Mouse (Mus musculus) thymus, adult 2 months (tissue): ENCODE results near the gene Tmtc1. TPM values are rescaled to one million over a fixed set of nuclear protein-coding genes. Genes with fewer than 3 reads are reported as not detected.

ENCODE experiments used
- DNase-seq: peaks from one replicate; pipeline ENCODE4 v3.0.0; 2021
- H3K27ac ChIP-seq: fragments of 200-500 bp; 2 replicates; pipeline ENCODE4 v1.5.1; 2012; ENCODE audit warnings: low read length, control low read depth; ENCODE audit not compliant: control insufficient read depth, insufficient read depth
- H3K27me3 ChIP-seq: fragments of 200-500 bp; 2 replicates; pipeline ENCODE4 v1.6.1; 2012; ENCODE audit warnings: mild to moderate bottlenecking, low read length, moderate library complexity, mixed read lengths; ENCODE audit not compliant: control insufficient read depth, insufficient read depth
- H3K36me3 ChIP-seq: fragments of 200-500 bp; 2 replicates; pipeline ENCODE4 v1.6.1; 2012; ENCODE audit warnings: mild to moderate bottlenecking, low read length, moderate library complexity; ENCODE audit not compliant: control insufficient read depth, insufficient read depth
- H3K4me1 ChIP-seq: fragments of 200-500 bp; replicated peaks from 2 replicates; pipeline ENCODE4 v1.6.1; 2012; ENCODE audit warnings: low read length; ENCODE audit not compliant: control insufficient read depth, insufficient read depth
- H3K4me3 ChIP-seq: fragments of 200-500 bp; 2 replicates; pipeline ENCODE4 v1.5.1; 2012; ENCODE audit warnings: mild to moderate bottlenecking, low read length, control low read depth, moderate library complexity; ENCODE audit not compliant: control insufficient read depth, insufficient read depth
- CTCF ChIP-seq: fragments of 200-500 bp; IDR thresholded peaks from 2 replicates; pipeline ENCODE4 v1.5.1; 2012; ENCODE audit warnings: mild to moderate bottlenecking, control low read depth, low read length, moderate library complexity, borderline replicate concordance; ENCODE audit not compliant: control insufficient read depth, poor library complexity, insufficient read depth; ENCODE audit errors: extremely low read depth
- POLR2A ChIP-seq: fragments of 200-500 bp; IDR thresholded peaks from 2 replicates; pipeline ENCODE4 v1.6.1; 2012; ENCODE audit warnings: mild to moderate bottlenecking, low read length, control low read depth, moderate library complexity; ENCODE audit not compliant: control insufficient read depth, poor library complexity, insufficient read depth; ENCODE audit errors: extremely low read depth
- WGBS: fragments of 180-500 bp; shearing (Covaris S2); methylation state at CpG from one replicate; pipeline ENCODE4 v1.1.7; 2018; 5-methylcytosine and 5-hydroxymethylcytosine counted together
- polyA plus RNA-seq: library from polyadenylated mRNA; depleted of rRNA; stranded (reverse); fragments of >200 nt; gene quantifications from 2 replicates; pipeline ENCODE4 v1.2.3, GENCODE M21; 2012

The Tmtc1 gene
- polyA plus RNA-seq, 1 experiment, result 6.4 TPM

GRCm38 (mm10) chr6:148472289-148472688 is 28.1 kb upstream of the Tmtc1 start:
- Histone ChIP-seq H3K4me3 (no peak overlapping the region), H3K4me1 (no peaks in the 10 kb centered on the region), H3K27ac (no peak overlapping the region), H3K36me3 (no peaks in the 10 kb centered on the region), H3K27me3 (no peaks in the 10 kb centered on the region)
- 98% methylated on average over 3 of the region's 3 CpGs for WGBS
- no peak for DNase-seq
- TF ChIP-seq CTCF (no peak), POLR2A (no peak)

- Histone ChIP-seq H3K36me3 (no peaks in the 10 kb centered on the region), H3K27me3 (no peaks in the 10 kb centered on the region), H3K4me1 (no peaks in the 10 kb centered on the region), H3K4me3 (no peak overlapping the region), H3K27ac (no peak overlapping the region)
- 70% methylated on average over 2 of the region's 2 CpGs for WGBS
- TF ChIP-seq CTCF (no peak), POLR2A (no peak)
- DNase-seq, result no peak
Measured at GRCm38 (mm10) chr6:148467924-148468389, 23.8 kb upstream of the Tmtc1 start.

- Histone ChIP-seq H3K27me3 (no peaks in the 10 kb centered on the region), H3K4me1 (no peaks in the 10 kb centered on the region), H3K27ac (no peak overlapping the region), H3K36me3 (no peaks in the 10 kb centered on the region), H3K4me3 (no peak overlapping the region)
- TF ChIP-seq POLR2A (no peak), CTCF (no peak)
- no peak for DNase-seq
- 60% methylated on average over 3 of the region's 3 CpGs for WGBS
Measured at GRCm38 (mm10) chr6:148467170-148467921, 23.2 kb upstream of the Tmtc1 start.

- WGBS, result 82% methylated on average over 3 of the region's 3 CpGs
- DNase-seq, result no peak
- Histone ChIP-seq H3K36me3 (no peaks in the 10 kb centered on the region), H3K4me1 (no peaks in the 10 kb centered on the region), H3K27me3 (no peaks in the 10 kb centered on the region), H3K27ac (no peak overlapping the region), H3K4me3 (no peak overlapping the region)
- TF ChIP-seq CTCF (no peak), POLR2A (no peak)
Measured at GRCm38 (mm10) chr6:148459636-148460035, 15.4 kb upstream of the Tmtc1 start.

GRCm38 (mm10) chr6:148455470-148455869 is 11.3 kb upstream of the Tmtc1 start:
- no peak overlapping the region for H3K27ac ChIP-seq
- no peak overlapping the region for H3K4me3 ChIP-seq
- TF ChIP-seq POLR2A, result no peak
- no peak for TF ChIP-seq CTCF
- no peaks in the 10 kb centered on the region for H3K4me1 ChIP-seq
- no peaks in the 10 kb centered on the region for H3K27me3 ChIP-seq
- 80% methylated on average over 4 of the region's 4 CpGs for WGBS
- no peak for DNase-seq
- no peaks in the 10 kb centered on the region for H3K36me3 ChIP-seq

- no peaks in the 10 kb centered on the region for H3K4me1 ChIP-seq
- TF ChIP-seq CTCF, result no peak
- no peak for TF ChIP-seq POLR2A
- 92% methylated on average over 2 of the region's 2 CpGs for WGBS
- H3K36me3 ChIP-seq, result no peaks in the 10 kb centered on the region
- H3K4me3 ChIP-seq, result no peak overlapping the region
- H3K27me3 ChIP-seq, result no peaks in the 10 kb centered on the region
- no peak overlapping the region for H3K27ac ChIP-seq
- no peak for DNase-seq
Measured at GRCm38 (mm10) chr6:148454740-148455139, 10.6 kb upstream of the Tmtc1 start.
